Comparison of ENCODE assay signal across 12 mouse cellular contexts in the genomic region with DNA sequence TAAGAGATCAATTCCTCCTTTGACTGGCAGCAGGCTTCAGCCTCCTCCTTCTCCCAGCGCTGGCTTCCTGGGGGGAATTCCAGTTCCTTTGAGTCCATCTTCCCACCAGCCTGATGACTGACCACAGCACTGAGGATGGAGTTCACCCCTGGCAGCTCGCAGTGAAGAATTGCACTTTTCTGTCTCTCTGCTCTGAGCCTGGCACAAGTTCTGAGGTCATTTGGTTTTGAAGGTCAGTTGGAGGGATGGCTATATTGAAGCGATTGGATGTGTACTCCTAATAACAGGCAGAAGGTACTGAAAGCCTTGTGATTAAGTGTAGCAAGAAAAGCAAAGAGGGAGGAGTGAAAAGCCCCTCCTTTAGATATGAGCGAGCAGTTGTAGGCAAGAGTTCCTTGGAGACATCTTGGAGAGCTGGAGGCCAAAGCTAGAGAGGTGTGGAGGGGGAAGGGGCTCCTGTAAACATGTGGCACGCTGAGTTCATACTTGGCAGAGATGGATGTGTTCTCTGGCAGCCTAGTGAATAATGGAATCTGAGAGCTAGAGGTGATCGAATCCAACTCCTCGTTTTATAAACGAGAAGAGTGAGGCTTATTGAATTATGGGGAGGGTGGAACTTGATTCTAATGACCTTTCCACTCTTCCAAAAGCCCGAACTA.
DNase-seq lines count a peak whose midpoint lies in the region; ATAC-seq and TF ChIP-seq lines count a peak whose summit lies in the region.
"Had no signal": no experiment of that assay in that cellular context is flagged by ENCODE, and none has a peak within 500 bp of the region (broad histone marks: within the 10 kb centered on the region; RNA-seq: fewer than 3 reads in every experiment).

No protein-coding gene starts in this region.

- H3K9ac ChIP-seq in forebrain, embryonic 16.5 days (replicated peaks; ENCODE audit: low read depth, low read length) = no peak overlapping the region
- no peak overlapping the region for H3K9ac ChIP-seq in forebrain, embryonic 12.5 days
- no peak overlapping the region for H3K9ac ChIP-seq in kidney, embryonic 14.5 days (ENCODE audit: low read depth, low read length)
- H3K9ac ChIP-seq in heart, postnatal 0 days (replicated peaks; ENCODE audit: low read depth, low read length) = no peak overlapping the region
- H3K9ac ChIP-seq: liver, postnatal 0 days had no signal

- DNase-seq in kidney, adult 2 months = no peak
- DNase-seq in adrenal gland, adult 8-10 months = peak; percentile 23
- no peak for DNase-seq in heart, postnatal 0 days (ENCODE audit: low spot score)
- no peak for DNase-seq in right cerebral cortex, postnatal 25 days
- DNase-seq in MN1 (ENCODE audit: low spot score) = no peak
- DNase-seq: cerebellum, adult 8-10 months; liver, postnatal 0 days; right cerebral cortex, adult 18-20 months; thymus, adult 18-20 months had no signal

- WGBS in forebrain, embryonic 16.5 days = 65% methylated on average over 9 of the region's 9 CpGs
- 78% methylated on average over 9 of the region's 9 CpGs for WGBS in forebrain, embryonic 12.5 days
- 43% methylated on average over 9 of the region's 9 CpGs for WGBS in kidney, embryonic 14.5 days
- WGBS in kidney, adult 2 months = 40% methylated on average over 9 of the region's 9 CpGs
- WGBS in heart, postnatal 0 days = 47% methylated on average over 9 of the region's 9 CpGs

- no peak overlapping the region for H3K4me3 ChIP-seq in forebrain, embryonic 16.5 days (replicated peaks; ENCODE audit: low read length)
- H3K4me3 ChIP-seq in forebrain, embryonic 12.5 days (replicated peaks) = no peak overlapping the region
- H3K4me3 ChIP-seq in kidney, embryonic 14.5 days (ENCODE audit: low read length) = no peak overlapping the region
- no peak overlapping the region for H3K4me3 ChIP-seq in kidney, adult 2 months (ENCODE audit: insufficient read depth, low read depth, low read length)
- no peak overlapping the region for H3K4me3 ChIP-seq in heart, postnatal 0 days (ENCODE audit: low read depth, low read length)

- ATAC-seq in forebrain, embryonic 16.5 days = peak; percentile 23; the same call in 1 of the 2 replicates
- ATAC-seq in forebrain, embryonic 12.5 days (ENCODE audit: low FRiP score) = no peak
- ATAC-seq in kidney, embryonic 14.5 days (ENCODE audit: low FRiP score, low TSS enrichment) = peak; percentile 79; the same call in 1 of the 2 replicates
- peak; percentile 33; the same call in 1 of the 2 replicates for ATAC-seq in heart, postnatal 0 days (ENCODE audit: insufficient read depth, low read depth)
- ATAC-seq: liver, postnatal 0 days had no signal

- H3K4me1 ChIP-seq in forebrain, embryonic 16.5 days (replicated peaks; ENCODE audit: control insufficient read depth, insufficient read depth, low read length) = 0 out of 2 replicates have a peak, but pooled peaks cover 2% of the 10 kb centered on the region
- no peaks in the 10 kb centered on the region for H3K4me1 ChIP-seq in forebrain, embryonic 12.5 days
- 0 out of 2 replicates have a peak, but pooled peaks cover 7% of the 10 kb centered on the region for H3K4me1 ChIP-seq in kidney, embryonic 14.5 days (ENCODE audit: control insufficient read depth, insufficient read depth, low read length)
- no peaks in the 10 kb centered on the region for H3K4me1 ChIP-seq in kidney, adult 2 months (ENCODE audit: control insufficient read depth, insufficient read depth, low read length)
- 0 out of 2 replicates have a peak, but pooled peaks cover 3% of the 10 kb centered on the region for H3K4me1 ChIP-seq in heart, postnatal 0 days (ENCODE audit: control insufficient read depth, insufficient read depth)

- H3K36me3 ChIP-seq in forebrain, embryonic 16.5 days (ENCODE audit: control insufficient read depth, insufficient read depth) = no peaks in the 10 kb centered on the region
- H3K36me3 ChIP-seq in forebrain, embryonic 12.5 days (replicated peaks) = no peaks in the 10 kb centered on the region
- no peaks in the 10 kb centered on the region for H3K36me3 ChIP-seq in kidney, embryonic 14.5 days (ENCODE audit: control insufficient read depth, insufficient read depth, low read length)
- no peaks in the 10 kb centered on the region for H3K36me3 ChIP-seq in kidney, adult 2 months (ENCODE audit: control insufficient read depth, insufficient read depth, low read length)
- no peaks in the 10 kb centered on the region for H3K36me3 ChIP-seq in heart, postnatal 0 days (replicated peaks; ENCODE audit: control insufficient read depth, insufficient read depth, low read length)

- TF ChIP-seq EP300 in heart, postnatal 0 days (IDR thresholded peaks at IDR 0.05; ENCODE audit: low read depth) = no peak

- no peak overlapping the region for H3K4me2 ChIP-seq in forebrain, embryonic 16.5 days (ENCODE audit: low read length)
- no peak overlapping the region for H3K4me2 ChIP-seq in forebrain, embryonic 12.5 days
- H3K4me2 ChIP-seq in kidney, embryonic 14.5 days (replicated peaks; ENCODE audit: low read depth, low read length) = no peak overlapping the region; the same call in 1 of the 2 replicates
- H3K4me2 ChIP-seq in heart, postnatal 0 days (ENCODE audit: low read depth, low read length) = no peak overlapping the region; the same call in 1 of the 2 replicates

- TF ChIP-seq POLR2A in kidney, adult 2 months (IDR thresholded peaks at IDR 0.05; ENCODE audit: low read depth, low read length) = no peak

- no peak overlapping the region for H3K27ac ChIP-seq in forebrain, embryonic 16.5 days (ENCODE audit: low read length)
- no peak overlapping the region for H3K27ac ChIP-seq in forebrain, embryonic 12.5 days
- no peak overlapping the region for H3K27ac ChIP-seq in kidney, embryonic 14.5 days (ENCODE audit: low read depth, low read length)
- no peak overlapping the region for H3K27ac ChIP-seq in kidney, adult 2 months (ENCODE audit: insufficient read depth, low read depth, low read length)
- no peak overlapping the region for H3K27ac ChIP-seq in heart, postnatal 0 days (ENCODE audit: low read depth)

- H3K9me3 ChIP-seq in forebrain, embryonic 16.5 days (ENCODE audit: control insufficient read depth, low read length) = no peaks in the 10 kb centered on the region
- no peaks in the 10 kb centered on the region for H3K9me3 ChIP-seq in forebrain, embryonic 12.5 days
- no peaks in the 10 kb centered on the region for H3K9me3 ChIP-seq in kidney, embryonic 14.5 days (ENCODE audit: control insufficient read depth, low read length)
- no peaks in the 10 kb centered on the region for H3K9me3 ChIP-seq in heart, postnatal 0 days (replicated peaks; ENCODE audit: control insufficient read depth, low read length)

- no peak for TF ChIP-seq CTCF in kidney, adult 2 months (conservative IDR thresholded peaks at IDR 0.05; ENCODE audit: insufficient read depth, insufficient read length, low read depth, low read length)
- no peak for TF ChIP-seq CTCF in heart, postnatal 0 days (IDR thresholded peaks at IDR 0.05; ENCODE audit: low read depth)

- no peaks in the 10 kb centered on the region for H3K27me3 ChIP-seq in forebrain, embryonic 16.5 days (replicated peaks; ENCODE audit: control insufficient read depth, insufficient read depth, low read length)
- peaks cover 15% of the 10 kb centered on the region; the same call in 1 of the 2 replicates for H3K27me3 ChIP-seq in forebrain, embryonic 12.5 days
- H3K27me3 ChIP-seq in kidney, embryonic 14.5 days (ENCODE audit: control insufficient read depth, insufficient read depth, low read length) = no peaks in the 10 kb centered on the region
- no peaks in the 10 kb centered on the region for H3K27me3 ChIP-seq in kidney, adult 2 months (replicated peaks; ENCODE audit: control insufficient read depth, insufficient read depth, low read length)
- no peaks in the 10 kb centered on the region for H3K27me3 ChIP-seq in heart, postnatal 0 days (ENCODE audit: control insufficient read depth, insufficient read depth, low read length)
